Mouse (Mus musculus): Measurements from ENCODE around the gene Zfp385a. TPM values are rescaled to one million over a fixed set of nuclear protein-coding genes. Genes with fewer than 3 reads are reported as not detected.
A peak's percentile ranks its signal among the peaks of the same experiment; 100 is the strongest.

Zfp385a gene
- polyA plus RNA-seq, 1 experiment from 2014 or later = 10.1 TPM

- Histone ChIP-seq H3K27ac (ENCODE audit: low read depth) (peak overlapping the region; percentile 78), H3K4me2 (ENCODE audit: low read depth, low read length) (peak overlapping the region; percentile 85), H3K27me3 (ENCODE audit: insufficient read depth, low read length) (0 out of 2 replicates have a peak, but pooled peaks cover 2% of the 10 kb centered on the region), H3K4me3 (ENCODE audit: low read depth, low read length) (peak overlapping the region; percentile 47), H3K9ac (replicated peaks) (peak overlapping the region; percentile 76), H3K9me3 (ENCODE audit: low read length) (no peaks in the 10 kb centered on the region), H3K36me3 (replicated peaks; ENCODE audit: insufficient read depth, low read length) (no peaks in the 10 kb centered on the region; the same call in 1 of the 2 replicates), H3K4me1 (ENCODE audit: insufficient read depth) (peaks cover 44% of the 10 kb centered on the region)
- DNase-seq (no peak), ATAC-seq (no peak)
- no peak for TF ChIP-seq EP300 (IDR thresholded peaks at IDR 0.05; ENCODE audit: low read depth)
- no peak for TF ChIP-seq CTCF (IDR thresholded peaks at IDR 0.05; ENCODE audit: low read depth)
- WGBS (ENCODE audit: insufficient replicate concordance) = 5% methylated on average over 9 of the region's 9 CpGs
Observed at GRCm38 (mm10) chr15:103304616-103304969, 35.3 kb downstream of the Zfp385a start.

GRCm38 (mm10) chr15:103303916-103304615 lies 35.8 kb downstream of the Zfp385a start:
- Histone ChIP-seq H3K4me3 (ENCODE audit: low read depth, low read length) (peak overlapping the region; percentile 47), H3K4me1 (ENCODE audit: insufficient read depth) (peaks cover 43% of the 10 kb centered on the region), H3K4me2 (ENCODE audit: low read depth, low read length) (peak overlapping the region; percentile 85), H3K9ac (replicated peaks) (peak overlapping the region; percentile 76), H3K9me3 (ENCODE audit: low read length) (no peaks in the 10 kb centered on the region), H3K27ac (ENCODE audit: low read depth) (peak overlapping the region; percentile 78; the same call in 1 of the 2 replicates), H3K36me3 (replicated peaks; ENCODE audit: insufficient read depth, low read length) (peaks cover 5% of the 10 kb centered on the region), H3K27me3 (ENCODE audit: insufficient read depth, low read length) (0 out of 2 replicates have a peak, but pooled peaks cover 2% of the 10 kb centered on the region)
- DNase-seq (no peak), ATAC-seq (no peak)
- no peak for TF ChIP-seq EP300 (IDR thresholded peaks at IDR 0.05; ENCODE audit: low read depth)
- TF ChIP-seq CTCF (IDR thresholded peaks at IDR 0.05; ENCODE audit: low read depth) = no peak
- WGBS (ENCODE audit: insufficient replicate concordance) = 22% methylated on average over 8 of the region's 8 CpGs

- no peak for ATAC-seq
- Histone ChIP-seq H3K27ac (ENCODE audit: low read depth) (no peak overlapping the region), H3K4me1 (ENCODE audit: insufficient read depth) (peaks cover 27% of the 10 kb centered on the region), H3K27me3 (ENCODE audit: insufficient read depth, low read length) (0 out of 2 replicates have a peak, but pooled peaks cover 2% of the 10 kb centered on the region), H3K36me3 (replicated peaks; ENCODE audit: insufficient read depth, low read length) (peaks cover 20% of the 10 kb centered on the region), H3K4me3 (ENCODE audit: low read depth, low read length) (no peak overlapping the region), H3K9ac (replicated peaks) (no peak overlapping the region), H3K9me3 (ENCODE audit: low read length) (no peaks in the 10 kb centered on the region), H3K4me2 (ENCODE audit: low read depth, low read length) (no peak overlapping the region)
- DNase-seq = no peak
- 46% methylated on average over 6 of the region's 6 CpGs for WGBS (ENCODE audit: insufficient replicate concordance)
- TF ChIP-seq EP300 (IDR thresholded peaks at IDR 0.05; ENCODE audit: low read depth) (no peak), CTCF (IDR thresholded peaks at IDR 0.05; ENCODE audit: low read depth) (no peak)
Observed at GRCm38 (mm10) chr15:103302341-103303021, 37.4 kb downstream of the Zfp385a start.

- 46% methylated on average over 5 of the region's 5 CpGs for WGBS (ENCODE audit: insufficient replicate concordance)
- H3K9me3 ChIP-seq (ENCODE audit: low read length) = no peaks in the 10 kb centered on the region
- H3K36me3 ChIP-seq (replicated peaks; ENCODE audit: insufficient read depth, low read length) = peaks cover 27% of the 10 kb centered on the region
- no peak for TF ChIP-seq EP300 (IDR thresholded peaks at IDR 0.05; ENCODE audit: low read depth)
- TF ChIP-seq CTCF (IDR thresholded peaks at IDR 0.05; ENCODE audit: low read depth) = no peak
- 0 out of 2 replicates have a peak overlapping the region, but pooled peaks have one; percentile 16 for H3K27ac ChIP-seq (ENCODE audit: low read depth)
- no peak for ATAC-seq
- no peak for DNase-seq
- 0 out of 2 replicates have a peak, but pooled peaks cover 2% of the 10 kb centered on the region for H3K27me3 ChIP-seq (ENCODE audit: insufficient read depth, low read length)
- H3K9ac ChIP-seq (replicated peaks) = no peak overlapping the region
- peaks cover 24% of the 10 kb centered on the region for H3K4me1 ChIP-seq (ENCODE audit: insufficient read depth)
- no peak overlapping the region for H3K4me3 ChIP-seq (ENCODE audit: low read depth, low read length)
- no peak overlapping the region for H3K4me2 ChIP-seq (ENCODE audit: low read depth, low read length)
Observed at GRCm38 (mm10) chr15:103301547-103302340, 38.1 kb downstream of the Zfp385a start.

GRCm38 (mm10) chr15:103301046-103301445 lies 38.8 kb downstream of the Zfp385a start:
- 60% methylated on average over 2 of the region's 2 CpGs for WGBS (ENCODE audit: insufficient replicate concordance)
- Histone ChIP-seq H3K4me2 (ENCODE audit: low read depth, low read length) (no peak overlapping the region), H3K9me3 (ENCODE audit: low read length) (no peaks in the 10 kb centered on the region), H3K4me1 (ENCODE audit: insufficient read depth) (peaks cover 21% of the 10 kb centered on the region), H3K27me3 (ENCODE audit: insufficient read depth, low read length) (0 out of 2 replicates have a peak, but pooled peaks cover 2% of the 10 kb centered on the region), H3K36me3 (replicated peaks; ENCODE audit: insufficient read depth, low read length) (peaks cover 33% of the 10 kb centered on the region), H3K27ac (ENCODE audit: low read depth) (no peak overlapping the region), H3K4me3 (ENCODE audit: low read depth, low read length) (no peak overlapping the region), H3K9ac (replicated peaks) (no peak overlapping the region; the same call in 1 of the 2 replicates)
- TF ChIP-seq EP300 (IDR thresholded peaks at IDR 0.05; ENCODE audit: low read depth) = no peak
- no peak for TF ChIP-seq CTCF (IDR thresholded peaks at IDR 0.05; ENCODE audit: low read depth)
- no peak for DNase-seq
- no peak for ATAC-seq

Data from liver, postnatal 0 days (tissue).